In the genomic region with DNA sequence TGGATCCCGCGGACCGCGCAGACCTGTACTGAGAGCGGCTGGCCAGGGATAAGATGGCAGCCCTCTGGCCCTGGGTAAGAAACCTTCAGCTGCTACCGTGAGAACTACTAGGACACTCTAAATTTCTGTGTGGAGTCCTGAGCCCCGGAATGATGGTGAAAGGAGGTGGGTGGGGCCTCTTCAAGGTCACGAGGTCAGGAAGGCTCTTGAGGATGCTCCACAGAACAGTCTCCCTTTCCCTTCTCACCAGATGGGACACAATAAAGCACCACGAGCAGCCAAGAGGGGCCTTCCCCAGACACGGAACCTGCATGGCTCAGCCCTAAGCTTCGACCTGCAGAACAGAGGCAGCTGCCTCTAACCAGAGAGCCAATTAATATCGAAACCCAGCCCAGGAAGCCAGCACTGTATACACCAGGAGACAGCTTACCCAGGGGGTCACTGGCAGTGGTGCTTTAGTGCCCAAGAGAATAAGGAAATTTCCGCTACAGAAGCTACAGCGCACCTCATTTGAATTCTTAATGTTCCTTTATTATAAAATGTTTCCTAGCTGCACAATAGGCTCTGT, we compare ENCODE assay signal across 10 mouse cellular contexts.
DNase-seq lines count a peak whose midpoint lies in the region; ATAC-seq and TF ChIP-seq lines count a peak whose summit lies in the region.
"Had no signal": no experiment of that assay in that cellular context is flagged by ENCODE, and none has a peak within 500 bp of the region (broad histone marks: within the 10 kb centered on the region; RNA-seq: fewer than 3 reads in every experiment).

No protein-coding gene starts in this region.

- H3K36me3 ChIP-seq in CH12.LX (replicated peaks in 1 of 2; ENCODE audit: control insufficient read depth in 1 of 2, insufficient read depth in 1 of 2, low read length in 1 of 2) = peaks cover 6 to 36% of the 10 kb centered on the region in 2 experiments
- no peaks in the 10 kb centered on the region for H3K36me3 ChIP-seq in hindbrain, embryonic 10.5 days
- H3K36me3 ChIP-seq in midbrain, embryonic 14.5 days (ENCODE audit: control insufficient read depth, insufficient read depth, low read length) = no peaks in the 10 kb centered on the region
- H3K36me3 ChIP-seq: embryonic facial prominence, embryonic 15.5 days; limb, embryonic 15.5 days had no signal

- peak overlapping the region; percentile 30; the same call in 1 of the 2 replicates for H3K9ac ChIP-seq in CH12.LX (ENCODE audit: insufficient read depth, low read depth)
- 0 out of 2 replicates have a peak overlapping the region, but pooled peaks have one; percentile 5 for H3K9ac ChIP-seq in midbrain, embryonic 14.5 days (replicated peaks; ENCODE audit: low read length)
- H3K9ac ChIP-seq: embryonic facial prominence, embryonic 15.5 days; limb, embryonic 15.5 days had no signal

- no peaks in the 10 kb centered on the region for H3K27me3 ChIP-seq in CH12.LX (replicated peaks)
- H3K27me3 ChIP-seq in hindbrain, embryonic 10.5 days (ENCODE audit: insufficient read depth, poor library complexity, severe bottlenecking) = no peaks in the 10 kb centered on the region; the same call in 1 of the 2 replicates
- H3K27me3 ChIP-seq in midbrain, embryonic 14.5 days (ENCODE audit: control insufficient read depth, insufficient read depth, low read length) = no peaks in the 10 kb centered on the region
- H3K27me3 ChIP-seq: embryonic facial prominence, embryonic 15.5 days; limb, embryonic 15.5 days had no signal

- peak overlapping the region; percentile 20 to 50 (median 36) for H3K4me3 ChIP-seq in CH12.LX (replicated peaks in 1 of 3; ENCODE audit: low read depth in 2 of 3, low read length in 2 of 3, poor library complexity in 1 of 3)
- no peak overlapping the region for H3K4me3 ChIP-seq in hindbrain, embryonic 10.5 days
- no peak overlapping the region for H3K4me3 ChIP-seq in midbrain, embryonic 14.5 days (replicated peaks; ENCODE audit: low read depth, low read length)
- H3K4me3 ChIP-seq: embryonic facial prominence, embryonic 15.5 days; limb, embryonic 15.5 days had no signal

- dilution Hi-C loops in CH12.LX (cut with MboI; ENCODE audit: extremely low pct_ligation_motif_present, extremely low pct_unique_long_range_greater_than_20kb, low sequenced_read_pairs) = no loop called here

- H3K4me1 ChIP-seq in CH12.LX (ENCODE audit: control insufficient read depth in 1 of 2, insufficient read depth in 2 of 2) = peaks cover 57 to 88% of the 10 kb centered on the region in 2 experiments
- H3K4me1 ChIP-seq in hindbrain, embryonic 10.5 days (replicated peaks) = peaks cover 61% of the 10 kb centered on the region
- H3K4me1 ChIP-seq in midbrain, embryonic 14.5 days (ENCODE audit: control insufficient read depth, insufficient read depth, low read length) = peaks cover 5% of the 10 kb centered on the region; the same call in 1 of the 2 replicates

- TF ChIP-seq CTCF in CH12.LX (conservative IDR thresholded peaks at IDR 0.05 in 1 of 2, IDR thresholded peaks at IDR 0.05 in 1 of 2; ENCODE audit: low read depth in 2 of 2, low read length in 2 of 2) = no peak

- peak; percentile 7 for TF ChIP-seq RAD21 in CH12.LX (IDR thresholded peaks at IDR 0.05; ENCODE audit: low read depth, low read length)

- in situ Hi-C loops in CH12.LX (cut with MboI; ENCODE audit: low pct_ligation_motif_present, low pct_unique_long_range_greater_than_20kb, low sequenced_read_pairs) = no loop called here

- TF ChIP-seq POLR2A in CH12.LX (IDR thresholded peaks at IDR 0.05; ENCODE audit: low read depth, low read length) = peak; percentile 22; the same call in 1 of the 2 replicates

- WGBS in hindbrain, embryonic 10.5 days = 62% methylated on average over 14 of the region's 14 CpGs
- WGBS in midbrain, embryonic 14.5 days = 49% methylated on average over 14 of the region's 14 CpGs

- peak; percentile 96 for TF ChIP-seq EP300 in CH12.LX (IDR thresholded peaks at IDR 0.05; ENCODE audit: low read length)

- no peak for ATAC-seq in midbrain, embryonic 14.5 days (ENCODE audit: low FRiP score, low TSS enrichment)

- H3K4me2 ChIP-seq in CH12.LX (ENCODE audit: insufficient read depth, low read depth, poor library complexity, severe bottlenecking) = peak overlapping the region; percentile 53
- no peak overlapping the region for H3K4me2 ChIP-seq in midbrain, embryonic 14.5 days (ENCODE audit: low read length)
- H3K4me2 ChIP-seq: embryonic facial prominence, embryonic 15.5 days; limb, embryonic 15.5 days had no signal

- peak overlapping the region; percentile 95 for H3K27ac ChIP-seq in CH12.LX (ENCODE audit: insufficient read depth, low read depth)
- peak overlapping the region; percentile 73 for H3K27ac ChIP-seq in hindbrain, embryonic 10.5 days
- no peak overlapping the region; the same call in 1 of the 2 replicates for H3K27ac ChIP-seq in midbrain, embryonic 14.5 days (replicated peaks; ENCODE audit: low read depth, low read length)
- H3K27ac ChIP-seq: embryonic facial prominence, embryonic 15.5 days; limb, embryonic 15.5 days had no signal

- H3K79me2 ChIP-seq in CH12.LX (replicated peaks; ENCODE audit: control insufficient read depth, extremely low read depth, insufficient read depth, poor library complexity, severe bottlenecking) = peaks cover 11% of the 10 kb centered on the region

- peak; percentile 51 for DNase-seq in CD4-positive helper T cell, adult 2 months (ENCODE audit: low read depth, low spot score)
- peak; percentile 93 for DNase-seq in CH12.LX (ENCODE audit: extremely low read depth)
- DNase-seq in hindbrain, embryonic 10.5 days (ENCODE audit: low spot score) = no peak
- peak; percentile 11 for DNase-seq in midbrain, embryonic 14.5 days
- DNase-seq in lung, adult 18-20 months = no peak
- DNase-seq in layer of hippocampus, postnatal 25 days (ENCODE audit: extremely low spot score in 1 of 2, low spot score in 1 of 2) = no peak
- DNase-seq in embryo, embryonic 10 days (ENCODE audit: low spot score) = no peak
- DNase-seq: heart, postnatal 36 days had no signal

- no peaks in the 10 kb centered on the region for H3K9me3 ChIP-seq in CH12.LX (replicated peaks; ENCODE audit: low read length)
- H3K9me3 ChIP-seq in hindbrain, embryonic 10.5 days = no peaks in the 10 kb centered on the region
- H3K9me3 ChIP-seq in midbrain, embryonic 14.5 days (ENCODE audit: control insufficient read depth, low read length) = no peaks in the 10 kb centered on the region
- H3K9me3 ChIP-seq: embryonic facial prominence, embryonic 15.5 days; limb, embryonic 15.5 days had no signal

TF ChIP-seq in CH12.LX, 34 proteins besides CTCF, POLR2A, EP300 and RAD21:
- TF ChIP-seq MEF2A (IDR thresholded peaks at IDR 0.05; ENCODE audit: borderline replicate concordance, low read depth, low read length) (peak; percentile 76; the same call in 1 of the 2 replicates), ZNF384 (IDR thresholded peaks at IDR 0.05; ENCODE audit: low read depth, low read length) (no peak; the same call in 1 of the 2 replicates), IRF4 (IDR thresholded peaks at IDR 0.05; ENCODE audit: low read depth, low read length) (peak; percentile 98), JUN (IDR thresholded peaks at IDR 0.05; ENCODE audit: insufficient read depth, low read depth, low read length) (peak; percentile 70), USF2 (conservative IDR thresholded peaks at IDR 0.05; ENCODE audit: low read depth, low read length) (peak; percentile 5; the same call in 1 of the 2 replicates), CHD2 (IDR thresholded peaks at IDR 0.05; ENCODE audit: low read length) (peak; percentile 72), ELF1 (IDR thresholded peaks at IDR 0.05; ENCODE audit: low read depth, low read length) (peak; percentile 70; the same call in 1 of the 2 replicates), USF1 (IDR thresholded peaks at IDR 0.05; ENCODE audit: low read depth, low read length) (peak; percentile 49; the same call in 1 of the 2 replicates), TCF12 (IDR thresholded peaks at IDR 0.05; ENCODE audit: low read depth, low read length) (peak; percentile 95), POLR2AphosphoS2 (IDR thresholded peaks at IDR 0.05; ENCODE audit: low read depth, low read length) (no peak), GABPA (IDR thresholded peaks at IDR 0.05; ENCODE audit: insufficient replicate concordance, low read depth, low read length) (no peak), RCOR1 (conservative IDR thresholded peaks at IDR 0.05; ENCODE audit: low read depth, low read length) (peak; percentile 93), MAX (IDR thresholded peaks at IDR 0.05; ENCODE audit: low read length) (0 out of 2 replicates have a peak, but pooled peaks have one; percentile 34), JUND (conservative IDR thresholded peaks at IDR 0.05; ENCODE audit: low read depth, low read length) (peak; percentile 72), NRF1 (IDR thresholded peaks at IDR 0.05; ENCODE audit: low read depth, low read length) (no peak; the same call in 1 of the 2 replicates), BHLHE40 (IDR thresholded peaks at IDR 0.05; ENCODE audit: low read depth, low read length) (peak; percentile 88), ETS1 (conservative IDR thresholded peaks at IDR 0.05; ENCODE audit: low read depth, low read length) (peak; percentile 92), MYC (IDR thresholded peaks at IDR 0.05; ENCODE audit: low read depth, low read length) (peak; percentile 68; the same call in 1 of the 2 replicates), SMC3 (IDR thresholded peaks at IDR 0.05; ENCODE audit: low read depth, low read length) (no peak; the same call in 1 of the 2 replicates), SIN3A (IDR thresholded peaks at IDR 0.05; ENCODE audit: low read length) (no peak; the same call in 1 of the 2 replicates), NELFE (IDR thresholded peaks at IDR 0.05; ENCODE audit: low read depth, low read length) (no peak), MXI1 (IDR thresholded peaks at IDR 0.05; ENCODE audit: low read depth, low read length) (no peak)

Comparison
In these comparisons a context has a peak if more than half of its experiments do, and no peak if none do; other contexts are left out.
1. DNase-seq: peak in CD4-positive helper T cell, adult 2 months (single experiment), CH12.LX (single experiment) and midbrain, embryonic 14.5 days (single experiment); none in hindbrain, embryonic 10.5 days (single experiment), lung, adult 18-20 months (0 of 2), layer of hippocampus, postnatal 25 days (0 of 2) and embryo, embryonic 10 days (single experiment).
2. H3K4me3 ChIP-seq: peak in CH12.LX (3 of 3); none in hindbrain, embryonic 10.5 days (single experiment) and midbrain, embryonic 14.5 days (single experiment).